Mouse (Mus musculus): ENCODE measurements around the gene Vamp2. TPM values are rescaled to one million over a fixed set of nuclear protein-coding genes. Genes with fewer than 3 reads are reported as not detected.

Vamp2 gene
- total RNA-seq (2022): 10 to 100 TPM; 31.4 to 39.6 (median 35.6) TPM

DNA sequence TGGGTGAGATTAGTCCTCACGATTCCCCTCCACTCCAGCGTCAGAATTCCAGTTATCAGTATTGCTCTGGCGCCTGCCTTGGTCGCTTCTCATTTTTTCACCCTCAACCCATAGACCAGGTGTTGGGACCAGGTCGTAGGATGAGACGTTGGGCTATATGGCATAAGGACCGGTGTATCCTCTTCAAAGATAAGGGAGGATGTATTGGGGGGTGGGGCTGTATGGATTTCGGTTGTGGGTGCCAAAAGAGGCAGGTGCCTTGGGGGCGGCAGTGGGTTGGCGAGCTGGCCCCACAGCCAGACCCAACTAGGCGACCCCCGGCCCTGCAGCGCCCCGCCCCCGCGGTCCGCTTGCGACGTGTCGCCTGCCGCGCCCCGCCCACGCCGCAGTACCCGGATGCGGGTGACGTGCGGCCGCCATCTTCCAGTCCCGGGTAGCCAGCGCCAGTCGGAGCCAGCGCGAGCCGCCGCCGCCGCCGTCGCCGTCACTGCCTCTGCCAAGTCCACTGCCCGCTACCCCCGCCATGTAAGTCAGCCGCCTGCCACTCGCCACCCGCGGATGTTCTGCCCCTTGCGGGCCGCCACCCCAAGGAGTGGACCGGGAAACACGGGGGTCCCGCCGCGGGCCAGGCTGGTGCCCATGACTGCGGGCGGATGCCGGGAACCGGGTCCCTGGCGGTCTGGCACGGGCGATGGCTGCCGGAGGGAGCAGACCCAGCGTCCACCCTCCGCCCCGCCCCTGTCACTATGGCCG is at the start of gene Vamp2:
Gene Vamp2 (plus strand): TSS at position 388 of the 753 bp plus-strand sequence.
- DNase-seq (ENCODE audit: low spot score in 2 of 2): peak; percentile 83 to 89

DNA sequence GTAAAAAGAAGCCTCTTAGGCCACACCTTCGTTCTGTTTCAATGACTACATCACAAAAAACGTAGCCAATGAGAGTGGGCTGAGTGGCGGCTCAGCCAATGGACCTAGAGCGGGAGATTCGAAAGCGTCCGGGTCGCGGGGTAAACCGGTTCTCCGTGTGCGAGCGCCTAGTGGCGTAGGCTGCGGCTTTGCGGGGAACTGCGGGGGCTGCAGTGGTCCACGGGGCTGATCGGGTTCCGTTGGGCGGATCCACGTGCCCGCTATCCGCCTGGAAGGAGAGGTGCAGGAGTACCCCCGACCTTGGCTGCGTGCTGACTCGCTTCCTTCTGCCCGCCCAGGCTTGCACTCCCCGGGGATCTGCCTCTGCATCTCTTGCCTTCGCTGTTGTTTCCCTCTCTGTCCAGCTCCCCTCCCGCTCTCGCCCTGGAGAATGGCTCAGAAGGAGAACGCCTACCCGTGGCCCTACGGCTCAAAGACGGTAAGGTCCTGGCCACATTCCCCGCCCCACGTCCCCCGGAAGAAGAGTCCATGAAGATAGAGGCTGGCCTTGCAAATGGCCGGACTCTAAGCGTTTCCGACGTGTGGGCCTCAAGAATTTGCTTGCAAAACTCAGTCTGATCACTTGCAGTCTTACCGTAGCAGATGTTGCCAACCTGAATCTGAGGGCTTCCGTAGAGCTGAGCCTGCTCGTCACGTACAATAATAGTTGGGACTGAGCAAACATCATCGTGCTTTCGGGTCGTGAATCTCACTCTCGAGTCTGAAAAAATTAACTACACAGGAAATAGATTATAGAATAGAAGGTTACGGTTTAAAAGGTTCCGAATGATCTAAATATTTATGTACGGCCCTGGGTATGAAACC is 42.5 kb upstream of the Vamp2 start, which contains the start of gene Aurkb:
Gene Aurkb (plus strand): TSS at position 117 of the 864 bp plus-strand sequence.
- DNase-seq (ENCODE audit: low spot score in 2 of 2): peak in 1 of 2 experiments; percentile 47

DNA sequence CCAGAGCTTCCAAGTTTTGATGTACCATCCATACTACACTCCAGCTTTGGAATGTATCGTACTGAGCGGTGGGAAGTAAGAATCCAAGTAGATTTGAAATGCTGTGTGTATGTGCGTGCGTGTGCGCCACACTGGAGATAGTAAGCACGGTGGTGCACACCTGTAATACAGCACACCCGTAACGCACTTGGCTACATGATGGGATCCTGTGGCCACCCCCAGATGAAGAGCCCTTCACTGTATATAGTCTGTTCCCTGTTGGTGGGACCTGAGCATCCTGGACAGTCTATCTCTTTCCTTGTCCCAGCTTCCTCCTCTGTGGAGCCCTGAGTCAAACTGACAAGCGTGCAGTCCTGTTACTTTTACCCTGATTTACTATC is 41.9 kb upstream of the Vamp2 start:
- no peak for DNase-seq (ENCODE audit: low spot score in 2 of 2)

DNA sequence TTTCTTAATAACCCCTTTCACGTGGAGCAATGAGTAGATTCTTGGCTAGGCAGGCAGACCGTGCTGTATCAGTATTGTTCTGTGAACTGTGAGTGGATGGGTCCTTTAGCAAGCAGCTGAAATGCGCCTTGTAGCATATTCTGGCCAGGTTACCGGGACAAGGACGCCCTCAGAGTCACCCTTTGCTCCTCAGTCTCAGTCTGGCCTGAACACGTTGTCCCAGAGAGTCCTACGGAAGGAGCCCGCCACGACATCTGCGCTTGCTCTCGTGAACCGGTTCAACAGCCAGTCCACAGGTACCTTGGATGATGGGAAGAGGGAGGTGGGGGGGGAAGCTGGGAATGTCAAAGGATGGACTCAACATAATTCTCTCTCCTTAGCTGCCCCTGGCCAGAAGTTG is 40.7 kb upstream of the Vamp2 start:
- DNase-seq (ENCODE audit: low spot score in 2 of 2): no peak

DNA sequence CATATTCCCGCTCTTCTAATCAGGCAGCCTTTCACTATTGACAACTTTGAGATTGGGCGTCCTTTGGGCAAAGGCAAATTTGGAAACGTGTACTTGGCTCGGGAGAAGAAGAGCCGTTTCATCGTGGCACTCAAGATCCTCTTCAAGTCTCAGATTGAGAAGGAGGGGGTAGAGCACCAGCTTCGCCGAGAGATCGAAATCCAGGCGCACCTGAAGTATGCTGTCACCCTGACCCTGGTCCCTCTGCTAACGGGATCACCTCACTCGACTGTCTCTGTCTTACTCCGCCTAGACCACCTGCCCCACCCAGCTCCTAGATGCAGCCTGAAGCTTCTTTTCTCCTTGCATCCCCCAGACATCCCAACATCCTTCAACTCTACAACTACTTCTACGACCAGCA is 40.1 kb upstream of the Vamp2 start:
- DNase-seq (ENCODE audit: low spot score in 2 of 2): no peak

DNA sequence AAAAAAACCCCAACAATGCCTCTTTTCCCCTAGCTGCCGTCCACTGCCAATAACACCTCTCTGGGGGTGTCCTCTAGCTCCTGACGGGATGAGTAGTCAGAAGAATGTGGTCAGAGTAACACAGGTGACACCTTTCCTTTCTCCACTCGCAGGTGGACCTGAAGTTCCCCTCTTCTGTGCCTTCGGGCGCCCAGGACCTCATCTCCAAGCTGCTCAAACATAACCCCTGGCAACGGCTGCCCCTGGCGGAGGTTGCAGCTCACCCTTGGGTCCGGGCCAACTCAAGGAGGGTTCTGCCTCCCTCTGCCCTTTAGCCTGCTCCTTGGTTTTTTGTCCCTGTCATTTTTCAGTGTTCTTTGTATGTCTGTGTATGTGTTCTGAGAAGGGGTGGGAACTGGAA is 37.5 kb upstream of the Vamp2 start:
- DNase-seq (ENCODE audit: low spot score in 2 of 2): no peak

DNA sequence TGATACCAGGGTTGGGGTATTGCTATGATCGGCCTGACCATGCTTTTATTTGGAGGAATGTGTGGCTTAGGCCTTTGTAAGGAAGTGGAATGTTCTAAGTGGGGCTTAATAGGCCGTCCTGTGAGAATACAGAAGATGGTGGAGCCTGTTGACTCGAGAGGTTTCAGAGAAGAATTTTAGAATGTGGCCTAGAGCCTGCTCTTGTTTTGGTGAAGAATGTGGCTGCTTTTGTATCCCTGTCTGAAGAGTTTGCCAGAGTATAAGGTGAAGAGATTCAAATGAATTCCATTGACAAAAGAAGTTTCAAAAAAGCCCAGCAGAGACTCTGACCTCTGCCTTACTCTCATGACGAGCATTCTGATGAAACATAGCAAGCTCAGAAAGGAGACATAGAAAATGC is 36.5 kb upstream of the Vamp2 start:
- no peak for DNase-seq (ENCODE audit: low spot score in 2 of 2)

DNA sequence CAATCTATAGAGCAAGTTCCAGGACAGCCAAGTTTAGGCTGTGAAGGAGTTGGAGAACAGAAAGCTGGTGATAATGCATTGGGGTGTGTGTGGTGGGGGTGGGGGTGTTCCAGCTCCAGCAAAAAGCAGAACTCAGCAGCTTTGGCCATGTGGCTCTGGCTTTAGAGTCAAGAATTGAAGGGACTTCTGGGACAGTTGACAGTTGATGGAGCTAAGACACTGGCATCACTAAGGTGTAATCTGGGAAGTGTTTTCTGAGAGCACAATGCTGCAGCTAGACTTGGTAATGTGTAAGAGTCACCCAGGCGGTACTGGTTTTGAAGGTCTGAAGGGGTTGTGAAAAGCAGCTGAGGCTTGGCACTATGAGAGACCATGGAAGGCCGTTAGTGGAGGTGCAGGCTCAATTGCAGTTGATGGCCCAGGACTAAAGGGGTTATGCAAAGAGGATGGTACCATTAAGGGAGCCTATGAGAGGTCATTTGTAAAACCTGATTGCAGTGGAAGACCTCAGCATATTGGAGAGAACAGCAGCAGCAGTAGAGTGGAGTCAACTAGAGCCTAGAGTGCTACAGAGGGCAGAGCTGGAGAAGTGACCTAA is 35.4 kb upstream of the Vamp2 start:
- DNase-seq (ENCODE audit: low spot score in 2 of 2): no peak

DNA sequence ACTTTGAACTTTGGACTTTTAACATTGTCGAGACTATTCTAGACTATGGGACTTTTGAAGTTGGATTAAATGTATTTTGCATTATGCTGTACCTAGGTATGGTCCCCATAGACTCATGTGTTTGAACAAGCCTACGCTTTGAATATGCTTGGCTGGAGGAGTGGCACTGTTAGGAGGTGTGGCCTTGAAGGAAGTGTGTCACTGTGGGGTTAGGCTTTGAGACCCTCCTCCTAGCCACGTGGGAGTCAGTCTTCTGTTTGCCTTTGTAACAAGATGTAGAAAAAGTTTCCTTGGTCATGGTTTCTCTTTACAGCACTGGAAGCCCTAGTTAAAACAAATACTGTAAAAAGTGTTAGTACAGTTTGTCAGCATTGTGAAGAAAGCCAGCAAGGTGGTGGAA is 34.4 kb upstream of the Vamp2 start:
- DNase-seq (ENCODE audit: low spot score in 2 of 2): no peak

DNA sequence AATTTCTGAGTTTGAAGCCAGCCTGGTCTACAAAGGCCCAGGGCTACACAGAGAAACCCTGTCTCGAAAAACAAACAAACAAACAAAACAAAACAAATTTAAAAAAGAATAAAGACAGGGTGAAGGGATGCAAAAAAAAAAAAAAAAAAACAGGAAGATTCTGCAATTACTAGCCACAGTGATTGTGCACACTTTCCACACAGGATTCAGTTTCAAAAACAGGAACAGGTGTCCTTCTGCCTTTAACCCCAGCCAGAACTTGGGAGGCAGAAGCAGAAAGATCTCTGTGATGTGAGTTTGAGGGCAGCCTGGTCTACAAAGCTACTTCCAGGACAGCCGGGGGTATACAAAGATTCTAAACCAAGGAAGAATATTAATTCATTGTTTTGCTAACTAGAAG is 30.0 kb upstream of the Vamp2 start:
- DNase-seq (ENCODE audit: low spot score in 2 of 2): no peak

DNA sequence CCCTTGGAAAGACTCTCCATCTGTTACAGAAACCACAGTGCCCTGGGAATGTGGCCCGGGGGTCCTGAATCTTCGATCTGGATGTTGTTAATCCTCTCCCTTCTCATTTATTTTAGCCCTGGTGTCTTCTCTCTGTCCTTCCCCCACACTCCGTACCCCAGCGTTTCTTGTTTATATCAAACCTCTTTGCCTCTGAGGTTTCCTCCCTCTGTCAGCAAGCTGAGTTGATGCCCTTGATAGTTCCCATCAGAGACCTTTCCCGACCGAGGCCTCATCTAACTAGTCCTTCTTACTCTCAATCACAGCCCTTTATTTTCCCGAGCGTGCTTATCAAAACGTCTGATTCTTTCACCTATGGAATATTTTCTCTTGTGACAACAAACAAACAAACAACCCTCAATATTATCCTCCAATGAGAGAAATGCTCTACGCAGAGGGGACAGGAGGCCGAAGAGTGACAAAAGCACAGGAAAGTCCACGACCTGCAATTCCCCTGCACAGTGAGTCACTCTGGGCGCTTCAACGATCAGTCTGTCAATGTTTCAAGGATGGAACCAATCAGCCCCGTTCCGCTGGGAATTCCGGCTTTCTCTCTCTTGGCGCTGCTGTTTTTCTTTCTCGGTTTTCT is 29.4 kb upstream of the Vamp2 start:
- no peak for DNase-seq (ENCODE audit: low spot score in 2 of 2)

DNA sequence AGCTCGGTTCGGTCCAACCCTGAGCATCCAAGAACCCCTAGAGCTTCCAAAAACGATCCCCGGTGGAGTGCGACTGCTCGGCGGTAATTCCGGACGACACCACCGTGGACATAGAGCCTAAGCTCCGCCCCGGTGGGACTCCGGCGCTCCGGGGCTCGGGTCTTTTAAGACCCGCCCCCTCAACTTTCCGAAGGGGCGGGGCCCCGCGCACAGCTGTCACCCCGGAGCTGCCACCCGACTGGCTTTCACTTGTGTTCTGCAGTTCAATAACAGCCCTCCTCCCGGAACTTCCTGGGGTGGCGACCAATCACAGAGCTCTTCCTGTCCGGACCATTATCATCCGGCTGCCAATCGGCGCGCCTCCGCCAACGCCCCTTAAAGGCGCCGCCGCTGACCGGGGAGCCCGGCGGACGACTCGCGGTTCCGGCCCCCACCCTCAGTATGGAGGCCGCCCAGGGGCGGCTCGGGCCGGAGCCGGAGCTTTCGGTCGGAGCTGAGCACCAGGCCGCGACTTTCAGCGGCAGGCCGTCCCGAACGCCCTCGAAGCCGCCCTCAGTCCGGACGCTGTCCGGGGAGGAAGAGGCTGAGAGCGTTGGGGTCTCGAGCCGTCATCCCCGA is 28.8 kb upstream of the Vamp2 start, which contains the start of gene Borcs6:
Gene Borcs6 (plus strand): TSS at position 361 of the 618 bp plus-strand sequence.
- peak; percentile 94 to 97 for DNase-seq (ENCODE audit: low spot score in 2 of 2)

DNA sequence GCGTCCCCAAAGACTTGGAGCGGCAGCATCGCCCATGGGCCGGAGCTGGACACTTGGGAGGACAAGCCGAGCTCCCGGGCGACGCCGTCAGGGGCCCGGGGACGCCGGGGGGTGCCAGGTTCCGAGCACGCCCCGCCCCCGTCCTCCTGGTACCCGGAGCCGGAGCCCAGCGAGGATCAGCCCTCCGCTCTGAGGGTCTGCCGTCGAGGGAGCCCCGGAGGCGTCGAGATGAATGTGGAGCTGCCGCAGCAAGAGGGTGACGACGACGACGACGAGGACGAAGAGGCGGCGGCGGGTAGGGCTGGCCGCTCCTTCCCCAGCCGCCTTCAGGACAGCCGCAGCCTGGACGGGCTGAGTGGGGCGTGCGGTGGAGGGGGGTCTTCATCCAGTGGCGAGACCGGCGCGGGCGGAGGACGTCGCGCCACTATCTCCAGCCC is 28.3 kb upstream of the Vamp2 start:
- DNase-seq (ENCODE audit: low spot score in 2 of 2): peak in 1 of 2 experiments; percentile 39

DNA sequence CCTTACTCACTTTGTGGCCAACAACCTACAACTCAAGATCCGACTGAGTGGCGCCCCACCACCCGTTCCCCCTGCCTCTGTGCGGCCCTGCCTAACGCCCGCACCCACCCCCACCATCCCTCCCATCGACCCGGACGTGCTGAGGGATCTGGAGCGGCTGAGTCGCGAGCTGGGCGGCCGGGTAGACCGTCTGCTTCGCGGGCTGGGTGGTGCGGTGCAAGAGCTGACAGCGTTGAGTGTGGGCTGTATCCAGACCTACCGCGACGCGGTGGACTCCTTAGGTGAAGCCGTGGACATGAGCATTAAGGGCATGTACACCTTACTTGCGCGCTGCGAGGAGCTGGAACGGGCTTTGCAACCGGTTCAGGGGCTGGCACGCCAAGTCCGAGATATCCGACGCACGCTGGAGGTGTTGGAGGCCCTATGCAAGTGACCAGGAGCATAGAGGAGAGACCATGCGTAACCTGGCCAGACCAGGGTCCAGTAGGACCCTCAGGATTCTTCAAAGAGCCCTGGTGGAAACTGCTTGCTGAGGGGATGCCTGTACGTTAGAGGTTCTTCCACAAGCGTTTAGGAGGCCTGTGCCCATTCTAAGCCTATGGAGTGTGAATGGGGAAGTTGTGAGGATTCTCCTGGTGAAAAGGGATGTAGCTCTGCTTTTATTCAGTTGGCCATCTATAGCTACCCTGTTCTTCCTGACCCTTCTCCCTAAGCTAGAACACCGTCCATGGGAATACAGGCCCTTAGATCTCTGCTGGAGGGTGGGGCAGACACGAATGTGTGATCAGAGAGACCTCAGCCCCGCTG is 27.6 kb upstream of the Vamp2 start:
- DNase-seq (ENCODE audit: low spot score in 2 of 2): peak in 1 of 2 experiments; percentile 26

DNA sequence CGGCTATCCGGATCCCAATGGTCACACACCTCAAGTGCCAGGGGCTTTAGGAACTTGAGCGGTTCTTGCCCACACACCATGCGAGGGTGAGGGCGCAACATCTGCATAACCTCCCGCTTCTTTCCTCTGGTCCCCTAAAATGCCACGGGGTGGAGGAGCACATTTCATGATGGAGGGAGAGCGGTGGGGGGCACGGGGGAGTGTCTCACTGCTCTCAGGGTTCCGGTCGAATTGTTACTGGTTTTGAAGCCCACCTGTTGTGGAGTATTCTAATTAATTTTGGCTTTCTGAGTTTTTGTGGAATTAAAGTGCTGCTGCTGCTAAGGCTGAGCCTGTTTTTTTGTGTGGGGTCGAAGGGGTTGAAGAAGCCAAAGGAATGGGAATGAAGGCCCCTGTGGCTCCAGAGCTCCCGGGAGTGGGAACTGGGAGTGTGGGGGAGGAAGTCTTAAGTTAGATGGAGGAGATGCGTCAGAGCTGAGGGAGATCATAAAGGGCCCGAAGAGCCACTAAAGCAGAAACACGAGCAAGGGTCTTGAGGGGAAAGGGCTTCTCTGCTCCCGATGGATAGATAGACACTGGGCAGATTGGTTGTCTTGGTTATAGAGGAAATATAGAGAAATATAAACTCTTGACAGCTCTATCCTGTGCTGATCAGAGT is 26.9 kb upstream of the Vamp2 start:
- DNase-seq (ENCODE audit: low spot score in 2 of 2): no peak

DNA sequence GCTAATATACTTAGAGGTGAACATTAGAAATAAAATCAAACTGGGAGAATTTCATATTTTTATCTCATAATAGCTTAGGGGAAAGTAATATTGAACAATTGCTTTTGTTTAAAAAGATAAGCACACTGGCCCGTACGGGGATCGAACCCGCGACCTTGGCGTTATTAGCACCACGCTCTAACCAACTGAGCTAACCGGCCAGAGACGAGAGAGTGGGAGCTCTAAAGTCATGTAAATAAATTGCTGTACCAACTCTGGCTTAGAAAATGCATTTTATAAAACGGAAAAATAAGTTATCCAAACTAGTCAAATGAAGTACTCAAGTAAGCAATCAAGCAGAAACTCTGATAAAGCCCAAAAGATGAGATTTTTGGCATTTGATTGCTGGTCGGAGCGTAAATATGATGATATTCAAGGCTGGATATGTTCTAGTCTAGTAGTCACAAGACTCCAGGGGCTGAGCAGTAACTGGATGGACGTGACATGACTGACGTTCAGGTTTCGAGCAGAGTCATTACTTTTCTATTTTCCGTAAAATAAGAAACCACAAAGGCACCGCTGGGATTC is 26.0 kb upstream of the Vamp2 start:
- peak in 1 of 2 experiments; percentile 60 for DNase-seq (ENCODE audit: low spot score in 2 of 2)

DNA sequence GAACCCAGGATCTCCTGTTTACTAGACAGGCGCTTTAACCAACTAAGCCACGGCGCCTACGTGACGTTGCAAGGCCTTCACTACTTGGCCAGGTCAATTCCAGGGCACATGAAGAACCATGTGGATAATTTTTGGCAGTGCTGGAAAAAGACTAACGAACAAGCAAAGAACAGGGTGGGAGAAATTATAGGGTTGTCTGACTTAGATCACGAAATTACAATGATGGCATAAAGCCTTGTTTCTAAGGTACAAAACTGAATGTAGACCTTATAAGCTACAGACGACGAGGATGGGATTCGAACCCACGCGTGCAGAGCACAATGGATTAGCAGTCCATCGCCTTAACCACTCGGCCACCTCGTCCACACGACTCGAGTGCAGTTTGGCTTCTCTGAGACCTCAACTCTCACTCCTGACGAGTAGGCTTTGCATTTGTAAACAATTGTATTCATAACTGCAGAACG is 25.5 kb upstream of the Vamp2 start:
- peak; percentile 91 for DNase-seq (ENCODE audit: low spot score in 2 of 2)

DNA sequence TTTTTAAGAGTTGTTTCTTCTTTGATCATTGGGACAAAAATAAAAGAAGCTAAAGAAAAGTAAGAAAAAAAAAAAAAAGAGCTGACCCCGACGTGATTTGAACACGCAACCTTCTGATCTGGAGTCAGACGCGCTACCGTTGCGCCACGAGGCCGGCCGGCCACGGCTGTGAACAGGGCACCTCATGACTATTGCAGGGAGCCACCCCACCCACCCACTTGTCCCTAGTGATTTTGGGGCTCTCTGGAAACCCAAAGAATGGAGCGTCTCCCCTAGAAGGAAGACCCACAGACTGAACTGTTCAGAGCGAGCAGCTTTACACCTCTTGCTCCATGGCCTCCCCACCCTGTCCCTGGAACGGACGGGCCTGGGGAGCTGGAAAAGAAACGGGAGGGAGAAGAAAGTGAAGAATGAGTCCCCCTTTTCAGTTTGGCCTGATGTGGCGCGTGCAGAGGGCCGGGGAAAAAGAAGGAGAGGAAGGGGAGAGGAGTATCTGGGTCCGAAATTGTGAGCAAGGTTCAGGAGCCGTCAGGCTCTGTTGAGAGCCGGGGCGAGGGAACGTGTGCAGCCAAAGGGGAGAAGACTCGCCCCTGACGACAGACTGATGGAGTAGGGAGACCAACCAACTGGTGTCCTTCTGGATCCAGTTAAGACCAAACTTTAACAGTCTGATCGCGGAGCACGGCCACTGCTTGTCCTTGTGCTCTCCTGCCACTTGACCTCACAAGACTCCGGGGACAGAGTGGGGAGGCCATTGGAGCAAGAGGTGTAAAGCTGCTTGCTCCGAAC is 24.7 kb upstream of the Vamp2 start:
- peak; percentile 37 to 45 for DNase-seq (ENCODE audit: low spot score in 2 of 2)

Measured in gastrocnemius, adult 8-10 months (tissue).